Mouse (Mus musculus) forebrain, embryonic 11.5 days (tissue): ENCODE measurements around the gene Ska3. TPM values are rescaled to one million over a fixed set of nuclear protein-coding genes. Genes with fewer than 3 reads are reported as not detected.

Experiments
- ATAC-seq: fragments of 200-750 bp; cut with Nextera tagmentation; replicated peaks from 2 replicates; pipeline ENCODE4 v1.8.0; 2017; ENCODE audit warnings: moderate TSS enrichment; ENCODE audit not compliant: low FRiP score
- DNase-seq: peaks from one replicate; pipeline ENCODE4 v3.0.0-alpha.2; 2017; ENCODE audit warnings: low spot score
- H3K27ac ChIP-seq: fragments of 300-500 bp; sonication (generic); 2 replicates; pipeline ENCODE4 v1.5.1; 2014; ENCODE audit warnings: low read depth, low read length
- H3K27me3 ChIP-seq: fragments of 300-500 bp; sonication (generic); 2 replicates; pipeline ENCODE4 v1.6.1; 2014; ENCODE audit warnings: mild to moderate bottlenecking, low read length, mixed read lengths; ENCODE audit not compliant: control insufficient read depth, insufficient read depth
- H3K36me3 ChIP-seq: fragments of 300-500 bp; sonication (generic); 2 replicates; pipeline ENCODE4 v1.6.1; 2014; ENCODE audit warnings: mild to moderate bottlenecking, low read length, moderate library complexity, mixed read lengths; ENCODE audit not compliant: control insufficient read depth, insufficient read depth
- H3K4me1 ChIP-seq: fragments of 300-500 bp; sonication (generic); replicated peaks from 2 replicates; pipeline ENCODE4 v1.6.1; 2014; ENCODE audit warnings: low read length, mixed read lengths; ENCODE audit not compliant: control insufficient read depth, insufficient read depth
- H3K4me2 ChIP-seq: fragments of 300-500 bp; sonication (generic); 2 replicates; pipeline ENCODE4 v1.6.1; 2014; ENCODE audit warnings: low read depth, mild to moderate bottlenecking, low read length, moderate library complexity, mixed read lengths; ENCODE audit not compliant: severe bottlenecking
- H3K4me3 ChIP-seq: fragments of 300-500 bp; sonication (generic); 2 replicates; pipeline ENCODE4 v1.5.1; 2014; ENCODE audit warnings: low read depth, low read length
- H3K9ac ChIP-seq: fragments of 300-500 bp; sonication (generic); 2 replicates; pipeline ENCODE4 v1.6.1; 2014; ENCODE audit warnings: low read length
- H3K9me3 ChIP-seq: fragments of 300-500 bp; sonication (generic); 2 replicates; pipeline ENCODE4 v1.6.1; 2016; ENCODE audit warnings: low read length, mixed read lengths; ENCODE audit not compliant: control insufficient read depth
- WGBS: fragments of 180-500 bp; shearing (Covaris S2); extraction: QIAGEN DNeasy Blood & Tissue Kit; methylation state at CpG from one replicate; pipeline ENCODE4 v1.1.7; 2014; 5-methylcytosine and 5-hydroxymethylcytosine counted together
- polyA plus RNA-seq: library from polyadenylated mRNA; unstranded; fragments of >200 nt; fragmentation: Nextera tagmentation; extraction: Ambion mirVana; gene quantifications from 2 replicates; pipeline ENCODE4 v1.2.1, GENCODE M21; 2014

Ska3 gene
- polyA plus RNA-seq, 1 experiment from 2014 or later = 63.3 TPM

- Histone ChIP-seq H3K9me3 (no peaks in the 10 kb centered on the region), H3K4me3 (no peak overlapping the region), H3K36me3 (peaks cover 12% of the 10 kb centered on the region), H3K27me3 (no peaks in the 10 kb centered on the region), H3K4me1 (no peaks in the 10 kb centered on the region), H3K27ac (no peak overlapping the region), H3K9ac (no peak overlapping the region), H3K4me2 (no peak overlapping the region)
- DNase-seq (no peak), ATAC-seq (no peak)
- WGBS = 96% methylated on average over 5 of the region's 5 CpGs
Observed at GRCm38 (mm10) chr14:57811844-57812243, 14.1 kb downstream of the Ska3 start.

- no peaks in the 10 kb centered on the region for H3K9me3 ChIP-seq
- no peak overlapping the region for H3K4me2 ChIP-seq
- H3K4me1 ChIP-seq = no peaks in the 10 kb centered on the region
- no peak overlapping the region for H3K9ac ChIP-seq
- H3K36me3 ChIP-seq = peaks cover 13% of the 10 kb centered on the region
- no peaks in the 10 kb centered on the region for H3K27me3 ChIP-seq
- H3K4me3 ChIP-seq = no peak overlapping the region
- 94% methylated on average over 2 of the region's 2 CpGs for WGBS
- no peak for DNase-seq
- no peak for ATAC-seq
- H3K27ac ChIP-seq = no peak overlapping the region
Observed at GRCm38 (mm10) chr14:57810886-57811285, 15.1 kb downstream of the Ska3 start.

- H3K4me2 ChIP-seq = no peak overlapping the region
- 83% methylated on average over 5 of the region's 5 CpGs for WGBS
- no peak for DNase-seq
- H3K9ac ChIP-seq = no peak overlapping the region
- H3K27ac ChIP-seq = no peak overlapping the region
- ATAC-seq = no peak
- H3K4me1 ChIP-seq = no peaks in the 10 kb centered on the region
- H3K27me3 ChIP-seq = no peaks in the 10 kb centered on the region
- H3K4me3 ChIP-seq = no peak overlapping the region
- no peaks in the 10 kb centered on the region for H3K9me3 ChIP-seq
- H3K36me3 ChIP-seq = peaks cover 10% of the 10 kb centered on the region; the same call in 1 of the 2 replicates
Observed at GRCm38 (mm10) chr14:57808558-57808957, 17.4 kb downstream of the Ska3 start.

- Histone ChIP-seq H3K9me3 (no peaks in the 10 kb centered on the region), H3K27ac (no peak overlapping the region), H3K9ac (no peak overlapping the region), H3K36me3 (peaks cover 8% of the 10 kb centered on the region; the same call in 1 of the 2 replicates), H3K27me3 (no peaks in the 10 kb centered on the region), H3K4me1 (peaks cover 4% of the 10 kb centered on the region; the same call in 1 of the 2 replicates), H3K4me3 (no peak overlapping the region), H3K4me2 (no peak overlapping the region)
- no peak for ATAC-seq
- DNase-seq = no peak
- WGBS = 89% methylated on average over 4 of the region's 4 CpGs
Observed at GRCm38 (mm10) chr14:57803731-57804130, 22.3 kb downstream of the Ska3 start.

GRCm38 (mm10) chr14:57797991-57798931 is 27.7 kb downstream of the Ska3 start, which contains the start of gene Sap18:
TSS of gene Sap18 (plus strand) at chr14:57798180.
- WGBS = under 1% methylated on average over 93 of the region's 99 CpGs

DNA sequence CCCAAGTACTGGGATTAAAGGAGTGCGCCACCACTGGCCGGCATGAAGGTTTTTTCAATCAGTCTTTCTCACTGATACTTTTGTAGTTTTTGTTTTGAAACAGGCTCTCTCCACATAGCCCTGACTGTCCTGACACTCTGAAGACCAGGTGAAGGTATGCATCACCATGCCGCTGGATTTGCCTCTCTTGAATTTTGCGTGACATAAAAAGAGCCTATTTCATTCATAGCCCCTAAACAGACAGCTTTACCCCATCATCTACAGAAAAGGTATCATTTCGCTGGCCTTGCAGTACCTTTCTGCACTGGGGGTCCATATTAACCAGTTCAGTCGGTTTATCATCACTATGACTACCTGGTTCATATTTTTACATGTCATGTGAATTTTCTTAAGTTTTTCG is 28.4 kb downstream of the Ska3 start:
- Histone ChIP-seq H3K9ac (peak overlapping the region; percentile 3; the same call in 1 of the 2 replicates), H3K4me3 (peak overlapping the region; percentile 69), H3K4me1 (peaks cover 4% of the 10 kb centered on the region; the same call in 1 of the 2 replicates), H3K27ac (no peak overlapping the region), H3K9me3 (no peaks in the 10 kb centered on the region), H3K36me3 (no peaks in the 10 kb centered on the region; the same call in 1 of the 2 replicates), H3K4me2 (peak overlapping the region; percentile 51), H3K27me3 (no peaks in the 10 kb centered on the region)
- DNase-seq (no peak), ATAC-seq (peak; percentile 69; the same call in 1 of the 2 replicates)
- WGBS = 12% methylated on average over 7 of the region's 7 CpGs

More at GRCm38 (mm10) chr14:57797991-57798931, 27.7 kb downstream of the Ska3 start, which contains the start of gene Sap18:
- Histone ChIP-seq H3K4me1 (peaks cover 4% of the 10 kb centered on the region; the same call in 1 of the 2 replicates), H3K27me3 (no peaks in the 10 kb centered on the region), H3K9ac (peak within 1 kb of the TSS; percentile 82), H3K9me3 (no peaks in the 10 kb centered on the region), H3K27ac (0 out of 2 replicates have a peak within 1 kb of the TSS, but pooled peaks have one; percentile 7), H3K4me2 (peak within 1 kb of the TSS; percentile 84), H3K36me3 (no peaks in the 10 kb centered on the region; the same call in 1 of the 2 replicates), H3K4me3 (peak within 1 kb of the TSS; percentile 69)
- DNase-seq (peak; percentile 98), ATAC-seq (peak; percentile 98)

DNA sequence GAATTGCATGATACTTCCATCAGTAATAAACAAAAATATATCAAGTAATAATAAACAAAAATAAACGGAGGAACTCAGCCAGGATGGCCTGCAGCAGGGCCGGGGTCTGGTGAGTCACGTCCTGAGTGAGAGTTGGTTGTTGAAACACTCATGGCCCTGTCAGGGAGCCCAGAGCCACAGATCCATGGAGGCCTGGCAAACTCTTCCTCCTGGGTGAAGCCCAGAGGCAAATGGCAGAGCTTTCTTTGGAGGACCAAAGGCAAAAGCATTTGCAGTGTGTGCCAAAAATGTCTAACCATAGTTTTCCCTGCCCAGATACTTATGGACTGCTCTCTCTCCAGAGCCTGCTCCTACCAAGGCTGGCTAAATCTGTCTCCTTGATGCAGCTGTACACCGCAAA is 34.8 kb downstream of the Ska3 start:
- WGBS = 88% methylated on average over 4 of the region's 4 CpGs
- Histone ChIP-seq H3K4me2 (no peak overlapping the region), H3K4me3 (no peak overlapping the region), H3K9me3 (no peaks in the 10 kb centered on the region), H3K36me3 (no peaks in the 10 kb centered on the region), H3K4me1 (no peaks in the 10 kb centered on the region), H3K27me3 (no peaks in the 10 kb centered on the region), H3K9ac (no peak overlapping the region), H3K27ac (no peak overlapping the region)
- ATAC-seq = no peak
- DNase-seq = no peak

- Histone ChIP-seq H3K4me3 (no peak overlapping the region), H3K9ac (no peak overlapping the region), H3K9me3 (no peaks in the 10 kb centered on the region), H3K27ac (no peak overlapping the region), H3K36me3 (no peaks in the 10 kb centered on the region), H3K4me2 (no peak overlapping the region), H3K4me1 (no peaks in the 10 kb centered on the region), H3K27me3 (no peaks in the 10 kb centered on the region)
- ATAC-seq = no peak
- WGBS = 87% methylated on average over 9 of the region's 9 CpGs
- no peak for DNase-seq
Observed at GRCm38 (mm10) chr14:57789759-57790158, 36.2 kb downstream of the Ska3 start.
